Mouse (Mus musculus) naive thymus-derived CD4-positive, alpha-beta T cell, adult 2 months (primary cell): ENCODE measurements around the gene Cbx8.
A peak's percentile ranks its signal among the peaks of the same experiment; 100 is the strongest.

Source experiments
- DNase-seq: peaks from one replicate; pipeline ENCODE4 v3.0.0-alpha.2; 2011; ENCODE audit warnings: low read depth

Gene Cbx8

GRCm38 (mm10) chr11:119050361-119050760 lies 9.6 kb upstream of the Cbx8 start:
- DNase-seq, result peak; percentile 76

- peak; percentile 57 for DNase-seq
These were observed 7.4 kb upstream of the Cbx8 start for GRCm38 (mm10) chr11:119048133-119048510.

GRCm38 (mm10) chr11:119047261-119048132 lies 6.7 kb upstream of the Cbx8 start:
- DNase-seq, result peak; percentile 70

- peak; percentile 47 for DNase-seq
These were observed 6.0 kb upstream of the Cbx8 start for GRCm38 (mm10) chr11:119046601-119047245.

GRCm38 (mm10) chr11:119044551-119045337 lies 4.0 kb upstream of the Cbx8 start:
- peak; percentile 52 for DNase-seq

- peak; percentile 57 for DNase-seq
These were observed 3.2 kb upstream of the Cbx8 start for GRCm38 (mm10) chr11:119043761-119044550.

- no peak for DNase-seq
These were observed 2.4 kb upstream of the Cbx8 start for GRCm38 (mm10) chr11:119043273-119043540.

- peak; percentile 52 for DNase-seq
These were observed 1.9 kb upstream of the Cbx8 start for GRCm38 (mm10) chr11:119042466-119043272.

GRCm38 (mm10) chr11:119041750-119042465 lies 1.1 kb upstream of the Cbx8 start:
- peak; percentile 69 for DNase-seq

- no peak for DNase-seq
These were observed 552 bp upstream of the Cbx8 start for GRCm38 (mm10) chr11:119041325-119041716.

GRCm38 (mm10) chr11:119039732-119040512 lies 847 bp downstream of the Cbx8 start:
- no peak for DNase-seq

GRCm38 (mm10) chr11:119038744-119039484 lies 1.9 kb downstream of the Cbx8 start:
- DNase-seq, result peak; percentile 21

- no peak for DNase-seq
These were observed 2.9 kb downstream of the Cbx8 start for GRCm38 (mm10) chr11:119037780-119038401.

GRCm38 (mm10) chr11:119036934-119037779 lies 3.6 kb downstream of the Cbx8 start:
- DNase-seq, result no peak

GRCm38 (mm10) chr11:119036447-119036846 lies 4.3 kb downstream of the Cbx8 start:
- DNase-seq, result no peak

- DNase-seq, result no peak
These were observed 5.0 kb downstream of the Cbx8 start for GRCm38 (mm10) chr11:119035686-119036165.

- peak; percentile 39 for DNase-seq
These were observed 5.6 kb downstream of the Cbx8 start for GRCm38 (mm10) chr11:119035094-119035685.
